Mouse (Mus musculus) stomach, embryonic 16.5 days (tissue): Measurements from ENCODE around the gene Taf6l. TPM values are rescaled to one million over a fixed set of nuclear protein-coding genes. Genes with fewer than 3 reads are reported as not detected.

Source experiments
- ATAC-seq: fragments of 200-750 bp; cut with Nextera tagmentation; 2 replicates; pipeline ENCODE4 v1.8.0; 2017; ENCODE audit warnings: moderate number of reproducible peaks, moderate TSS enrichment; ENCODE audit not compliant: insufficient read depth, low FRiP score
- H3K27ac ChIP-seq: fragments of 300-500 bp; sonication (generic); 2 replicates; pipeline ENCODE4 v1.5.1; 2014; ENCODE audit warnings: low read length
- H3K27me3 ChIP-seq: fragments of 300-500 bp; sonication (generic); 2 replicates; pipeline ENCODE4 v1.6.1; 2014; ENCODE audit warnings: low read length, control low read depth, mixed read lengths; ENCODE audit not compliant: control insufficient read depth, insufficient read depth
- H3K36me3 ChIP-seq: fragments of 300-500 bp; sonication (generic); 2 replicates; pipeline ENCODE4 v1.6.1; 2014; ENCODE audit warnings: low read length; ENCODE audit not compliant: control insufficient read depth, insufficient read depth
- H3K4me1 ChIP-seq: fragments of 300-500 bp; sonication (generic); 2 replicates; pipeline ENCODE4 v1.6.1; 2014; ENCODE audit warnings: low read length, control low read depth, mixed read lengths; ENCODE audit not compliant: control insufficient read depth, insufficient read depth
- H3K4me2 ChIP-seq: fragments of 300-500 bp; sonication (generic); 2 replicates; pipeline ENCODE4 v1.6.1; 2014; ENCODE audit warnings: low read depth, low read length, mixed read lengths
- H3K4me3 ChIP-seq: fragments of 300-500 bp; sonication (generic); replicated peaks from 2 replicates; pipeline ENCODE4 v1.5.1; 2014; ENCODE audit warnings: mild to moderate bottlenecking, low read length
- H3K9ac ChIP-seq: fragments of 300-500 bp; sonication (generic); 2 replicates; pipeline ENCODE4 v1.6.1; 2014; ENCODE audit warnings: low read length
- H3K9me3 ChIP-seq: fragments of 300-500 bp; sonication (generic); replicated peaks from 2 replicates; pipeline ENCODE4 v1.6.1; 2016; ENCODE audit warnings: low read length, control low read depth; ENCODE audit not compliant: control insufficient read depth
- WGBS: fragments of 180-500 bp; shearing (Covaris S2); extraction: QIAGEN DNeasy Blood & Tissue Kit; methylation state at CpG from one replicate; pipeline ENCODE4 v1.1.7; 2014; 5-methylcytosine and 5-hydroxymethylcytosine counted together
- polyA plus RNA-seq: library from polyadenylated mRNA; unstranded; fragments of >200 nt; fragmentation: Nextera tagmentation; extraction: Ambion mirVana; gene quantifications from 2 replicates; pipeline ENCODE4 v1.2.1, GENCODE M21; 2015

Taf6l gene
- polyA plus RNA-seq, 1 experiment from 2014 or later, result 19.8 TPM

- H3K36me3 ChIP-seq, result peaks cover 7% of the 10 kb centered on the region; the same call in 1 of the 2 replicates
- ATAC-seq, result peak; percentile 97
- H3K27me3 ChIP-seq, result no peaks in the 10 kb centered on the region
- WGBS, result under 1% methylated on average over 30 of the region's 30 CpGs
- H3K4me2 ChIP-seq, result peak within 1 kb of the TSS; percentile 82
- peaks cover 10% of the 10 kb centered on the region for H3K4me1 ChIP-seq
- H3K9ac ChIP-seq, result peak within 1 kb of the TSS; percentile 80
- peak within 1 kb of the TSS; percentile 83 for H3K4me3 ChIP-seq
- H3K9me3 ChIP-seq, result no peaks in the 10 kb centered on the region
- peak within 1 kb of the TSS; percentile 94 for H3K27ac ChIP-seq
Observed at GRCm38 (mm10) chr19:8802130-8802821, 16.1 kb upstream of the Taf6l start, which contains the start of gene Zbtb3. Gene Zbtb3, plus strand, starts transcription at chr19:8802555.

- H3K4me1 ChIP-seq, result peaks cover 13% of the 10 kb centered on the region
- no peaks in the 10 kb centered on the region for H3K27me3 ChIP-seq
- H3K9ac ChIP-seq, result peak overlapping the region; percentile 90
- H3K27ac ChIP-seq, result peak overlapping the region; percentile 76
- H3K36me3 ChIP-seq, result peaks cover 11% of the 10 kb centered on the region
- H3K4me2 ChIP-seq, result peak overlapping the region; percentile 90; the same call in 1 of the 2 replicates
- ATAC-seq, result no peak
- H3K4me3 ChIP-seq, result peak overlapping the region; percentile 94; the same call in 1 of the 2 replicates
- no peaks in the 10 kb centered on the region for H3K9me3 ChIP-seq
Observed at GRCm38 (mm10) chr19:8798947-8799315, 12.7 kb upstream of the Taf6l start.

GRCm38 (mm10) chr19:8798264-8798946 lies 12.2 kb upstream of the Taf6l start, which contains the start of gene Polr2g:
Gene Polr2g, minus strand, starts transcription at chr19:8798577.
- Histone ChIP-seq H3K4me2 (peak within 1 kb of the TSS; percentile 90), H3K36me3 (peaks cover 16% of the 10 kb centered on the region), H3K9ac (peak within 1 kb of the TSS; percentile 90), H3K4me3 (peak within 1 kb of the TSS; percentile 94), H3K27me3 (no peaks in the 10 kb centered on the region), H3K27ac (peak within 1 kb of the TSS; percentile 76), H3K4me1 (peaks cover 13% of the 10 kb centered on the region), H3K9me3 (no peaks in the 10 kb centered on the region)
- ATAC-seq, result peak; percentile 84
- WGBS, result 1% methylated on average over 25 of the region's 25 CpGs

GRCm38 (mm10) chr19:8790171-8790570 lies 4.0 kb upstream of the Taf6l start:
- H3K27ac ChIP-seq, result no peak overlapping the region
- no peaks in the 10 kb centered on the region for H3K9me3 ChIP-seq
- no peak overlapping the region for H3K9ac ChIP-seq
- peaks cover 28% of the 10 kb centered on the region for H3K36me3 ChIP-seq
- no peak overlapping the region for H3K4me2 ChIP-seq
- no peak for ATAC-seq
- 77% methylated on average over 7 of the region's 7 CpGs for WGBS
- no peak overlapping the region for H3K4me3 ChIP-seq
- H3K4me1 ChIP-seq, result peaks cover 6% of the 10 kb centered on the region; the same call in 1 of the 2 replicates
- H3K27me3 ChIP-seq, result no peaks in the 10 kb centered on the region

- no peaks in the 10 kb centered on the region for H3K9me3 ChIP-seq
- H3K4me2 ChIP-seq, result no peak overlapping the region
- WGBS, result 61% methylated on average over 1 of the region's 1 CpGs
- H3K27me3 ChIP-seq, result no peaks in the 10 kb centered on the region
- no peak overlapping the region for H3K9ac ChIP-seq
- no peak overlapping the region for H3K27ac ChIP-seq
- no peak overlapping the region for H3K4me3 ChIP-seq
- peaks cover 19% of the 10 kb centered on the region for H3K36me3 ChIP-seq
- peaks cover 7% of the 10 kb centered on the region; the same call in 1 of the 2 replicates for H3K4me1 ChIP-seq
- ATAC-seq, result no peak
Observed at GRCm38 (mm10) chr19:8789171-8789570, 3.0 kb upstream of the Taf6l start.

GRCm38 (mm10) chr19:8788521-8788920 lies 2.3 kb upstream of the Taf6l start:
- H3K36me3 ChIP-seq, result peaks cover 14% of the 10 kb centered on the region
- WGBS, result 24% methylated on average over 3 of the region's 3 CpGs
- no peaks in the 10 kb centered on the region for H3K27me3 ChIP-seq
- H3K9ac ChIP-seq, result no peak overlapping the region
- H3K4me2 ChIP-seq, result no peak overlapping the region
- no peaks in the 10 kb centered on the region for H3K9me3 ChIP-seq
- H3K27ac ChIP-seq, result no peak overlapping the region
- no peak for ATAC-seq
- peaks cover 7% of the 10 kb centered on the region; the same call in 1 of the 2 replicates for H3K4me1 ChIP-seq
- H3K4me3 ChIP-seq, result no peak overlapping the region

GRCm38 (mm10) chr19:8774951-8775421 lies 11.2 kb downstream of the Taf6l start:
- WGBS, result 3% methylated on average over 20 of the region's 20 CpGs
- ATAC-seq, result no peak

GRCm38 (mm10) chr19:8774086-8774835 lies 12.0 kb downstream of the Taf6l start, which contains the start of gene Tmem179b:
Gene Tmem179b, minus strand, starts transcription at chr19:8774467.
- Histone ChIP-seq H3K4me1 (peaks cover 26% of the 10 kb centered on the region), H3K27ac (peak within 1 kb of the TSS; percentile 99), H3K4me3 (peak within 1 kb of the TSS; percentile 94), H3K27me3 (no peaks in the 10 kb centered on the region), H3K4me2 (peak within 1 kb of the TSS; percentile 91), H3K9ac (peak within 1 kb of the TSS; percentile 100), H3K9me3 (no peaks in the 10 kb centered on the region), H3K36me3 (peaks cover 19% of the 10 kb centered on the region)
- 0% methylated on average over 63 of the region's 68 CpGs for WGBS
- ATAC-seq, result peak; percentile 94

More at GRCm38 (mm10) chr19:8774951-8775421, 11.2 kb downstream of the Taf6l start:
- Histone ChIP-seq H3K4me1 (peaks cover 26% of the 10 kb centered on the region), H3K9ac (peak overlapping the region; percentile 100), H3K36me3 (peaks cover 17% of the 10 kb centered on the region; the same call in 1 of the 2 replicates), H3K4me2 (peak overlapping the region; percentile 91), H3K27ac (peak overlapping the region; percentile 99), H3K27me3 (no peaks in the 10 kb centered on the region), H3K4me3 (peak overlapping the region; percentile 94), H3K9me3 (no peaks in the 10 kb centered on the region)
